Mouse (Mus musculus) naive thymus-derived CD4-positive, alpha-beta T cell, adult 5 months (primary cell): Measurements from ENCODE around the gene Itga3. TPM values are rescaled to one million over a fixed set of nuclear protein-coding genes. Genes with fewer than 3 reads are reported as not detected.

Source experiments
- polyA plus RNA-seq: library from polyadenylated mRNA; unstranded; fragments of 100-300 nt; shearing (Covaris generic); gene quantifications from one replicate; pipeline ENCODE4 v1.2.1, GENCODE M21; 2017

Itga3 gene
- polyA plus RNA-seq, result 2.3 TPM

DNA sequence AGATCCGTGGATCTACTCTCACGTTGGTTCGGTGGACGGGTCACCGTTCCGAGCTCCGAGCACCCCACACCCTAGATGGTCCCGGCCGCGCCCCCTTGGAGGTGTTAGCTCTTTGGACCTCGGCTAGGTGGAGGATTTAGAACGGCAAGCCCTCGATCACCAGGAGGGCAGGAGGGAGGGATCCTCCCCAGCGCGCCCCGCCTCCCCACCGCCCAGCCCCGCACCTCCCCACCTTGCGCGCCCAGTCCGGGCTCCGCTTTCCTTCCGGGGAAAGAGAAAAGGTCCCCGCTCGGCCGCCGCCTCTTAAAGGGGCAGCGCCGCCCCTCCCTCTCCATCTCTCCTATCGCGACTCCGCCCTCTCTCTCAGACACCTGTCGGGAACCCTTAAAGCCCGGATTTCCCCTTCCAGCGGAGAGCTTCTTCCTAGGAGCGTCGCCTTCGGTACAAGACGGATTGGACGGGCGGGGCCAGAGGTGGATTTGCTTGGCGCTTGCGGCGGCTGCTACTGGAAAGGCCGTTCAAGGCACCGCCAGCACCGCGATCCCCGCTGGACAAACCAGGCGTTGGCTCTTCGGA, at the start of gene Itga3:
Gene Itga3, minus strand, starts transcription at position 266 of the 576 bp plus-strand sequence.

DNA sequence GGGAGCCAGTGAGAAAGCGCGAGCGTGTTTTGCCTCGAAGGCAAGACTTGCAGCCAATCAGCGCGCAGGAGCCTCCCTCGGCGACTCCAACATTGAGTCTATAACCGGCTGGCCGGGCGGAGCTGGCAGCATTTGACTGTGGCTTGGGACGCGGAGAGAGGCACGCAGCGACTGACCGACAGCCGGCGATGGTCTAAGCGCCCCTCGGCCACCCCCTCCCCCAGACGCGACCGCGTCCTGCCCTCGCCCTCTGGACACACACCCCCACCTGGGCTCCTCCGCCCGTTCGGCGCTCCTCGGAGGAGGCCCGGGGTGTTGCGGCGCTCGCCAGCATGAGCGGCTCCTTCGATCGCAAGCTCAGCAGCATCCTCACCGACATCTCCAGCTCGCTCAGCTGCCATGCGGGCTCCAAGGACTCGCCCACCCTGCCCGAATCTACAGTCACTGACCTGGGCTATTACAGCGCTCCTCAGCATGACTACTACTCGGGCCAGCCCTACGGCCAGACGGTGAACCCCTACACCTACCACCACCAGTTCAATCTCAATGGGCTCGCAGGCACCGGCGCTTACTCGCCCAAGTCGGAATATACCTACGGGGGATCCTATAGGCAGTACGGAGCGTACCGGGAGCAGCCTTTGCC, 43.5 kb upstream of the Itga3 start, which contains the start of gene Dlx3:
Gene Dlx3, plus strand, starts transcription at position 130 of the 643 bp plus-strand sequence.

DNA sequence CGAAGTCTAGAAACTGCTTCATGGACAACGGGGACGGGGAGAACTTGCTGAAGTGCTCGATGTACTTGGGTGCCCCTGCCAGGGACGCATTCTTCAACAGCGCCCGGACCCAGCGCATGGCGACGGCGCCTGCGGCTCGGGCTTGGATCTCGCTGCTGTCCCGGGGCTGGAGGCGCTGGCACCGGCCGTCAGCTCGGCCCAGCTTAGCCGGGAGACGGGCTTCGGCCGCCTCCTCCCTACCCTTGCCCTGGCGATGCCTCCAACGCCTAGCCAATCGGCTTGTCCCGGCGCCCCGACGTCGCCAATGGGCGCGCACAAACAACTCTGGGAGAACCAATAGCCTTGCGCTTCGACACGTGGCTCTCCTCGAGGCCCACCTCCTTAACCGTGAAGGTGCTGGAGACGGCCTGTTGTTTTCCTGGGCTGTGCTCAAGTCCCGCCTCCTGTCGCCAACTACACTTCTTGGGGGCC, 35.4 kb downstream of the Itga3 start, which contains the start of gene Pdk2:
Gene Pdk2, minus strand, starts transcription at position 216 of the 471 bp plus-strand sequence.

DNA sequence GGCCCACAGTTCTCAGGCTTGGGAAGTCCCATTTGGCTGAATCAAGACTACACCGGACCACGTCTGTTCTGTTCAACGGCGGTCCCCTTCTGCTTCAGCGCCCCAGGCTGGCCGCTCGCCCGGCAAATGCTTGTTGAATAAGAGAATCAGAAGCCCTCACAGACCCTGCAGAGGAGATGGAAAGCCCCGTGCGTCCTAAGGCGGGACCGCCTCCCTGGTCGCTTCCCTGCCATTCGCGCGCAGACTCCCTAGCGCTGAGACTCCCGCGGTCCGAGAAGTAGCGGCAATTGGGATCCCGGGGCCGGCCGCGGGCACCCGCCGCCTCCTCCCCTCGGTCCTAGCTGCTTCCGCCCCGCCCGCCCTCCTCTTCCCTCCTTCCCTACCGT, 67.0 kb downstream of the Itga3 start, which contains the start of gene Samd14:
Gene Samd14, plus strand, starts transcription at position 251 of the 386 bp plus-strand sequence.

Other genes starting within 250 kb of the Itga3 start
- 0.06 TPM for gene Col1a1, start 140.6 kb downstream of the Itga3 start, polyA plus RNA-seq
- not detected for gene Hils1, start 109.2 kb downstream of the Itga3 start, polyA plus RNA-seq
- gene Sgca, start 100.5 kb downstream of the Itga3 start, polyA plus RNA-seq, result not detected
- 7.9 TPM for gene Ppp1r9b, start 85.8 kb downstream of the Itga3 start, polyA plus RNA-seq
- not detected for gene Samd14, start 66.9 kb downstream of the Itga3 start, polyA plus RNA-seq
- 12.4 TPM for gene Pdk2, start 35.4 kb downstream of the Itga3 start, polyA plus RNA-seq
- not detected for gene Dlx3, start 43.3 kb upstream of the Itga3 start, polyA plus RNA-seq
- gene Dlx4, start 69.5 kb upstream of the Itga3 start, polyA plus RNA-seq, result not detected
- gene Tac4, start 184.7 kb upstream of the Itga3 start, polyA plus RNA-seq, result not detected
- 114 TPM for gene Kat7, start 233.4 kb upstream of the Itga3 start, polyA plus RNA-seq